Comparison of ENCODE assay signal across 11 mouse cellular contexts in the genomic region with DNA sequence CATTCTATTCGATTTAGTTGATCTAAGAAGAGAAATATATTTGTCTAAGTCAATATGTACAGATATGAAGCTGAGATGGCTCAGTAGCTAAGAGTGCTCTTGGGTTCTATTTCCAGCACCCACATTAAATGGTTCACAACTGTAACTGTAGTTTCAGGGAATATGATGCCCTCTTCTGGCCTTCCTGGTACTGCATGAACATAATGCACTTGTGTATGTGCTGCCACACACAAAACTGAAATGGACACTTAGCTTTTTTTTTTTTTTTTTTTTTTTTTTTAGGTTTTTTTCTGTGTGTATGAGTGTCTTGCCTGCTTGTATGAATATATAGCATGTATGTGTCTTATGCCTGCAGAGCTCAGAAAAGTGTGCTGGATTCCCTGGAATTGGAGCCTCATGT. TPM values are rescaled to one million over a fixed set of nuclear protein-coding genes. Genes with fewer than 3 reads are reported as not detected.
DNase-seq lines count a peak whose midpoint lies in the region; ATAC-seq and TF ChIP-seq lines count a peak whose summit lies in the region.
"Had no signal": no experiment of that assay in that cellular context is flagged by ENCODE, and none has a peak within 500 bp of the region (broad histone marks: within the 10 kb centered on the region; RNA-seq: fewer than 3 reads in every experiment).

No protein-coding gene starts in this region.

- no peak for TF ChIP-seq EP300 in heart, adult 2 months (IDR thresholded peaks at IDR 0.05; ENCODE audit: insufficient read depth, low read depth, low read length)
- TF ChIP-seq EP300 in lung, postnatal 0 days (IDR thresholded peaks at IDR 0.05): no peak

- H3K9ac ChIP-seq in heart, adult 2 months (ENCODE audit: low read depth, low read length): no peak overlapping the region
- no peak overlapping the region for H3K9ac ChIP-seq in lung, postnatal 0 days (replicated peaks; ENCODE audit: low read depth)
- H3K9ac ChIP-seq in ES-E14 (ENCODE audit: insufficient read depth, low read depth, low read length, poor library complexity, severe bottlenecking): no peak overlapping the region
- H3K9ac ChIP-seq in midbrain, embryonic 11.5 days (ENCODE audit: low read length): no peak overlapping the region
- H3K9ac ChIP-seq: limb, embryonic 15.5 days had no signal

- 94% methylated on average over 1 of the region's 1 CpGs for whole genome bisulfite sequencing in heart, adult 2 months
- WGBS in lung, postnatal 0 days: 95% methylated on average over 1 of the region's 1 CpGs
- WGBS in lung, adult 2 months: 100% methylated on average over 1 of the region's 1 CpGs
- 96% methylated on average over 1 of the region's 1 CpGs for WGBS in midbrain, embryonic 11.5 days

- H3K27ac ChIP-seq in heart, adult 2 months: no peak overlapping the region
- H3K27ac ChIP-seq in lung, postnatal 0 days (ENCODE audit: low read length): no peak overlapping the region
- H3K27ac ChIP-seq in ES-E14 (ENCODE audit: insufficient read depth, low read depth, low read length, poor library complexity, severe bottlenecking): no peak overlapping the region
- H3K27ac ChIP-seq in midbrain, embryonic 11.5 days (ENCODE audit: low read depth, low read length): no peak overlapping the region
- H3K27ac ChIP-seq: heart, embryonic 10.5 days; limb, embryonic 15.5 days had no signal

- H3K4me2 ChIP-seq in lung, postnatal 0 days (replicated peaks; ENCODE audit: low read depth, low read length): no peak overlapping the region
- H3K4me2 ChIP-seq in midbrain, embryonic 11.5 days: no peak overlapping the region
- H3K4me2 ChIP-seq: limb, embryonic 15.5 days had no signal

- TF ChIP-seq POLR2A in heart, adult 2 months (IDR thresholded peaks at IDR 0.05; ENCODE audit: insufficient read depth, low read depth, low read length): no peak
- no peak for TF ChIP-seq POLR2A in lung, adult 2 months (IDR thresholded peaks at IDR 0.05; ENCODE audit: borderline replicate concordance, extremely low read depth, low read depth, low read length)

- intact Hi-C loops in heart, adult 2 months (cut with DNase I): no loop called here

- no peak for DNase-seq in heart, adult 2 months
- DNase-seq in heart, adult 8-10 months (ENCODE audit: low spot score): no peak
- DNase-seq in lung, postnatal 0 days (ENCODE audit: low spot score): no peak
- no peak for DNase-seq in lung, adult 2 months
- peak; percentile 27 for DNase-seq in ES-E14 (ENCODE audit: low read depth, low spot score)
- peak; percentile 65 for DNase-seq in lung, postnatal 36 days
- DNase-seq in midbrain, embryonic 11.5 days (ENCODE audit: low spot score, missing footprints): no peak
- DNase-seq in retina, embryonic 14.5 days (ENCODE audit: low spot score): no peak
- DNase-seq: retina, postnatal 1 day had no signal

- peaks cover 12% of the 10 kb centered on the region for H3K36me3 ChIP-seq in heart, adult 2 months (ENCODE audit: control insufficient read depth, insufficient read depth, low read length)
- H3K36me3 ChIP-seq in lung, postnatal 0 days (ENCODE audit: insufficient read depth, low read length): peaks cover 32% of the 10 kb centered on the region; the same call in 1 of the 2 replicates
- H3K36me3 ChIP-seq in ES-E14 (ENCODE audit: control insufficient read depth, insufficient read depth, low read length, poor library complexity, severe bottlenecking): peaks cover 2% of the 10 kb centered on the region
- peaks cover 9% of the 10 kb centered on the region for H3K36me3 ChIP-seq in midbrain, embryonic 11.5 days (ENCODE audit: control insufficient read depth, insufficient read depth, low read length)

- no peaks in the 10 kb centered on the region for H3K79me2 ChIP-seq in heart, adult 2 months (replicated peaks; ENCODE audit: control insufficient read depth, insufficient read depth, low read length)

- no peaks in the 10 kb centered on the region for H3K9me3 ChIP-seq in lung, postnatal 0 days (ENCODE audit: low read length)
- H3K9me3 ChIP-seq in ES-E14 (ENCODE audit: control insufficient read depth, insufficient read depth, low read depth, low read length): no peaks in the 10 kb centered on the region
- no peaks in the 10 kb centered on the region for H3K9me3 ChIP-seq in midbrain, embryonic 11.5 days (ENCODE audit: control insufficient read depth, low read length)
- H3K9me3 ChIP-seq: heart, embryonic 10.5 days; limb, embryonic 15.5 days had no signal

- in situ Hi-C loops in ES-E14 (cut with MboI; ENCODE audit: low sequenced_read_pairs in 2 of 2, unreplicated experiment in 2 of 2): loop anchor here in 1 of 2 experiments (5.0 kb wide), 1 partner anchor 74 kb away; no protein-coding TSS in a partner anchor

- TF ChIP-seq CTCF in heart, adult 2 months (IDR thresholded peaks at IDR 0.05): peak; percentile 58
- TF ChIP-seq CTCF in lung, postnatal 0 days (IDR thresholded peaks at IDR 0.05): peak; percentile 48
- TF ChIP-seq CTCF in lung, adult 2 months (IDR thresholded peaks at IDR 0.05; ENCODE audit: insufficient read depth, low read length): no peak

- no peaks in the 10 kb centered on the region for H3K27me3 ChIP-seq in heart, adult 2 months (ENCODE audit: control insufficient read depth, insufficient read depth, low read length)
- no peaks in the 10 kb centered on the region for H3K27me3 ChIP-seq in lung, postnatal 0 days (replicated peaks; ENCODE audit: insufficient read depth, low read length)
- H3K27me3 ChIP-seq in midbrain, embryonic 11.5 days (ENCODE audit: control insufficient read depth, insufficient read depth, low read length): no peaks in the 10 kb centered on the region
- H3K27me3 ChIP-seq: limb, embryonic 15.5 days had no signal

- H3K4me1 ChIP-seq in heart, adult 2 months (ENCODE audit: control insufficient read depth, insufficient read depth, low read length): no peaks in the 10 kb centered on the region
- no peaks in the 10 kb centered on the region for H3K4me1 ChIP-seq in lung, postnatal 0 days (ENCODE audit: insufficient read depth, low read depth, low read length)
- H3K4me1 ChIP-seq in lung, adult 2 months (ENCODE audit: control insufficient read depth, insufficient read depth, low read length): no peaks in the 10 kb centered on the region
- H3K4me1 ChIP-seq in ES-E14 (ENCODE audit: control insufficient read depth in 2 of 2, insufficient read depth in 2 of 2, low read length in 2 of 2, poor library complexity in 1 of 2): no peaks in the 10 kb centered on the region
- H3K4me1 ChIP-seq in midbrain, embryonic 11.5 days (ENCODE audit: control insufficient read depth, insufficient read depth, low read length): no peaks in the 10 kb centered on the region
- H3K4me1 ChIP-seq: heart, embryonic 10.5 days; limb, embryonic 15.5 days had no signal

- no peak overlapping the region for H3K4me3 ChIP-seq in heart, adult 2 months
- H3K4me3 ChIP-seq in lung, postnatal 0 days (ENCODE audit: low read depth, low read length): no peak overlapping the region
- H3K4me3 ChIP-seq in lung, adult 2 months (replicated peaks; ENCODE audit: extremely low read depth, low read depth, low read length): no peak overlapping the region
- no peak overlapping the region for H3K4me3 ChIP-seq in ES-E14 (ENCODE audit: insufficient read depth in 1 of 2, low read depth in 1 of 2, low read length in 2 of 2, poor library complexity in 1 of 2, severe bottlenecking in 1 of 2)
- H3K4me3 ChIP-seq in midbrain, embryonic 11.5 days (ENCODE audit: low read depth, low read length): no peak overlapping the region
- H3K4me3 ChIP-seq: heart, embryonic 10.5 days; limb, embryonic 15.5 days had no signal

- no peak for ATAC-seq in lung, postnatal 0 days
- no peak for ATAC-seq in midbrain, embryonic 11.5 days (ENCODE audit: low FRiP score)

TF ChIP-seq in ES-E14, 5 proteins besides CTCF, POLR2A, EP300 and RAD21:
- TF ChIP-seq ZNF384 (IDR thresholded peaks at IDR 0.05; ENCODE audit: low read depth, low read length) (peak; percentile 81), MAFK (IDR thresholded peaks at IDR 0.05; ENCODE audit: insufficient read depth, low read depth, low read length) (no peak)

RNA-seq across cellular contexts. Expression of a gene that starts 29.5 kb away (rescaled TPM):
- 10 to 100 TPM; 14.0 TPM for total RNA-seq in heart, adult 2 months (2021)
- polyA plus RNA-seq in heart, adult 2 months (2012; rRNA removed): 6.8 and 14.3 TPM in 2 replicates
- 10 to 100 TPM; 10.2 to 13.2 (median 12.8) TPM for total RNA-seq in heart, adult 8-10 months (2022)
- polyA plus RNA-seq in lung, postnatal 0 days (2015; fragmentation: Nextera tagmentation; extraction: Ambion mirVana): 20.0 and 21.6 TPM in 2 replicates
- polyA plus RNA-seq in lung, adult 2 months (2012; rRNA removed): 15.4 and 24.5 TPM in 2 replicates
- 24.9 and 26.6 TPM in 2 replicates for total RNA-seq in ES-E14 (2012; rRNA removed)
- 6.3 and 8.5 TPM in 2 replicates for polyA plus RNA-seq in midbrain, embryonic 11.5 days (2014; fragmentation: Nextera tagmentation; extraction: Ambion mirVana)

RNA-seq across cellular contexts. Expression of a gene that starts 34.0 kb away (rescaled TPM):
- total RNA-seq in heart, adult 2 months (2021): 100 to 1,000 TPM; 104 to 134 TPM
- 75.6 and 108 TPM in 2 replicates for polyA plus RNA-seq in heart, adult 2 months (2012; rRNA removed)
- total RNA-seq in heart, adult 8-10 months (2022): 100 to 1,000 TPM; 121 to 150 (median 137) TPM
- 17.9 and 19.1 TPM in 2 replicates for polyA plus RNA-seq in lung, postnatal 0 days (2015; fragmentation: Nextera tagmentation; extraction: Ambion mirVana)
- polyA plus RNA-seq in lung, adult 2 months (2012; rRNA removed): 15.1 and 19.0 TPM in 2 replicates
- total RNA-seq in ES-E14 (2012; rRNA removed): 8.3 and 10.3 TPM in 2 replicates
- polyA plus RNA-seq in midbrain, embryonic 11.5 days (2014; fragmentation: Nextera tagmentation; extraction: Ambion mirVana): 2.3 and 3.2 TPM in 2 replicates

RNA-seq across cellular contexts. Expression of a gene that starts 40.2 kb away (rescaled TPM):
- 10 to 100 TPM; 71.8 to 75.4 TPM for total RNA-seq in heart, adult 2 months (2021)
- polyA plus RNA-seq in heart, adult 2 months (2012; rRNA removed): 58.2 and 89.4 TPM in 2 replicates
- total RNA-seq in heart, adult 8-10 months (2022): 10 to 100 TPM; 68.0 to 76.0 (median 73.0) TPM
- 122 and 132 TPM in 2 replicates for polyA plus RNA-seq in lung, postnatal 0 days (2015; fragmentation: Nextera tagmentation; extraction: Ambion mirVana)
- polyA plus RNA-seq in lung, adult 2 months (2012; rRNA removed): 106 and 107 TPM in 2 replicates
- total RNA-seq in ES-E14 (2012; rRNA removed): 70.5 and 78.6 TPM in 2 replicates
- polyA plus RNA-seq in midbrain, embryonic 11.5 days (2014; fragmentation: Nextera tagmentation; extraction: Ambion mirVana): 371 and 383 TPM in 2 replicates

Comparison
In these comparisons a context has a peak if more than half of its experiments do, and no peak if none do; other contexts are left out.
1. DNase-seq: peak in ES-E14 (single experiment) and lung, postnatal 36 days (single experiment); none in heart, adult 2 months (0 of 2), heart, adult 8-10 months (single experiment), lung, postnatal 0 days (single experiment), lung, adult 2 months (single experiment), midbrain, embryonic 11.5 days (single experiment) and retina, embryonic 14.5 days (single experiment).